Mouse (Mus musculus) inflammation-experienced regulatory T-cells, adult 6 months (primary cell): ENCODE data around the gene Cdk2. TPM values are rescaled to one million over a fixed set of nuclear protein-coding genes. Genes with fewer than 3 reads are reported as not detected.

Experiments
- ATAC-seq: one replicate; pipeline ENCODE4 v1.8.0; 2017
- polyA plus RNA-seq, 3 experiments: library from polyadenylated mRNA; unstranded; fragments of 100-300 nt; shearing (Covaris generic); gene quantifications; one replicate each; pipeline ENCODE4 v1.2.1; 2017

Cdk2 gene
- polyA plus RNA-seq, 3 experiments from 2014 or later, result 16.8 to 38.3 (median 19.9) TPM

DNA sequence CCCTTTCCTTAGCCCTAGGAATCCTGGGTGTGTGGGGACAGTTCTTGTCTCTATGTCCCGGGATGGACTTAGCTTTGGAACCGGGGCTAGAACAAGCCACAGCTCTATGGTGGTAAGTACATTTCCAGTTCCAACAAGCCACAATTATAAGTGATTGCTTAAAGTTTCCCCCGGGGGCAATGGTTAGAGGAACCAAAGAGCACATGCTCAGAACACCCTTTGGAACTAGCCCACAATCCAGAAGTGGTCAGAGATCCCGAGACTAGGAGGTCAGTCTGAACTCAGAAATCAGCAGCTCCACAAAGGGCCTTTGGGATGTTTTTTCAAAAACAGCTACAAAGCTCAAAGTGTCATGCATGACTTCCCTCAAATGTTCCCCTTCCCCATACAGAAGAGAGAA is 51.0 kb downstream of the Cdk2 start:
- ATAC-seq, result no peak

Other genes with a start within 250 kb of the Cdk2 start
- gene Smarcc2, start 245.8 kb downstream of the Cdk2 start, polyA plus RNA-seq, result 10 to 100 TPM; 53.1 to 64.4 (median 57.2) TPM
- gene Myl6, start 210.9 kb downstream of the Cdk2 start, polyA plus RNA-seq, result 1,000 to 10,000 TPM in 1 of 3 experiments, 100 to 1,000 TPM in 2; 949 to 1,454 (median 955) TPM
- gene Myl6b, start 206.3 kb downstream of the Cdk2 start, polyA plus RNA-seq, result 1 to 10 TPM; 2.7 to 4.6 (median 4.5) TPM
- gene Esyt1, start 179.2 kb downstream of the Cdk2 start, polyA plus RNA-seq, result 10 to 100 TPM; 68.4 to 89.7 (median 70.4) TPM
- 1 to 10 TPM; 5.6 to 9.2 (median 6.0) TPM for gene Zc3h10, start 157.3 kb downstream of the Cdk2 start, polyA plus RNA-seq
- gene Rpl41, start 155.7 kb downstream of the Cdk2 start, polyA plus RNA-seq, result 1,000 to 10,000 TPM; 5,582 to 7,160 (median 6,033) TPM
- 100 to 1,000 TPM; 110 to 145 (median 137) TPM for gene Pa2g4, start 139.0 kb downstream of the Cdk2 start, polyA plus RNA-seq
- 1 to 10 TPM; 2.6 to 9.3 (median 3.9) TPM for gene Erbb3, start 115.4 kb downstream of the Cdk2 start, polyA plus RNA-seq
- 1,000 to 10,000 TPM; 1,205 to 1,760 (median 1,564) TPM for gene Rps26, start 78.3 kb downstream of the Cdk2 start, polyA plus RNA-seq
- gene Ikzf4, start 59.0 kb downstream of the Cdk2 start, polyA plus RNA-seq, result 100 to 1,000 TPM in 2 of 3 experiments, 10 to 100 TPM in 1; 76.5 to 154 (median 110) TPM
- gene Suox, start 31.0 kb downstream of the Cdk2 start, polyA plus RNA-seq, result 10 to 100 TPM; 17.0 to 29.7 (median 24.3) TPM
- gene Rab5b, start 8.8 kb downstream of the Cdk2 start, polyA plus RNA-seq, result 10 to 100 TPM; 44.3 to 69.5 (median 63.9) TPM
- 1 to 10 TPM; 4.2 to 5.4 (median 4.3) TPM for gene Pmel, start 836 bp downstream of the Cdk2 start, polyA plus RNA-seq
- gene Dgka, start 39.8 kb upstream of the Cdk2 start, polyA plus RNA-seq, result 100 to 1,000 TPM; 184 to 337 (median 319) TPM
- 10 to 100 TPM; 64.5 to 69.6 (median 66.4) TPM for gene Pym1, start 42.9 kb upstream of the Cdk2 start, polyA plus RNA-seq
- under 1 TPM; 0.21 to 0.68 (median 0.22) TPM for gene Mmp19, start 85.9 kb upstream of the Cdk2 start, polyA plus RNA-seq
- gene Dnajc14, start 99.0 kb upstream of the Cdk2 start, polyA plus RNA-seq, result 10 to 100 TPM; 74.6 to 77.3 (median 75.8) TPM
- gene Tmem198b, start 99.3 kb upstream of the Cdk2 start, polyA plus RNA-seq, result 1 to 10 TPM; 3.9 to 5.3 (median 5.3) TPM
- 100 to 1,000 TPM; 195 to 238 (median 227) TPM for gene Sarnp, start 112.3 kb upstream of the Cdk2 start, polyA plus RNA-seq
- gene Ormdl2, start 116.6 kb upstream of the Cdk2 start, polyA plus RNA-seq, result 10 to 100 TPM; 65.5 to 78.4 (median 71.5) TPM
- gene Gdf11, start 186.7 kb upstream of the Cdk2 start, polyA plus RNA-seq, result 1 to 10 TPM; 6.0 to 7.7 (median 7.3) TPM
- 1 to 10 TPM in 1 of 3 experiments, under 1 TPM in 1, not detected in 1; 0.58 to 2.0 TPM for gene Cd63, start 196.0 kb upstream of the Cdk2 start, polyA plus RNA-seq
- 10 to 100 TPM in 2 of 3 experiments, 1 to 10 TPM in 1; 5.1 to 12.9 (median 11.9) TPM for gene Rdh5, start 217.9 kb upstream of the Cdk2 start, polyA plus RNA-seq
- 100 to 1,000 TPM; 196 to 255 (median 212) TPM for gene Bloc1s1, start 219.0 kb upstream of the Cdk2 start, polyA plus RNA-seq
- gene Itga7, start 228.8 kb upstream of the Cdk2 start, polyA plus RNA-seq, result 1 to 10 TPM; 3.6 to 5.1 (median 4.8) TPM